Mouse (Mus musculus) liver, embryonic 14.5 days (tissue): ENCODE data around the gene Slit1.

Source experiments
- CTCF ChIP-seq: IDR thresholded peaks from 2 replicates; pipeline ENCODE4 v1.5.1; 2016; ENCODE audit warnings: antibody characterized with exemption, low read depth, control low read depth
- EP300 ChIP-seq: IDR thresholded peaks from 2 replicates; pipeline ENCODE4 v1.6.1; 2016; ENCODE audit warnings: antibody characterized with exemption, low read depth

DNA sequence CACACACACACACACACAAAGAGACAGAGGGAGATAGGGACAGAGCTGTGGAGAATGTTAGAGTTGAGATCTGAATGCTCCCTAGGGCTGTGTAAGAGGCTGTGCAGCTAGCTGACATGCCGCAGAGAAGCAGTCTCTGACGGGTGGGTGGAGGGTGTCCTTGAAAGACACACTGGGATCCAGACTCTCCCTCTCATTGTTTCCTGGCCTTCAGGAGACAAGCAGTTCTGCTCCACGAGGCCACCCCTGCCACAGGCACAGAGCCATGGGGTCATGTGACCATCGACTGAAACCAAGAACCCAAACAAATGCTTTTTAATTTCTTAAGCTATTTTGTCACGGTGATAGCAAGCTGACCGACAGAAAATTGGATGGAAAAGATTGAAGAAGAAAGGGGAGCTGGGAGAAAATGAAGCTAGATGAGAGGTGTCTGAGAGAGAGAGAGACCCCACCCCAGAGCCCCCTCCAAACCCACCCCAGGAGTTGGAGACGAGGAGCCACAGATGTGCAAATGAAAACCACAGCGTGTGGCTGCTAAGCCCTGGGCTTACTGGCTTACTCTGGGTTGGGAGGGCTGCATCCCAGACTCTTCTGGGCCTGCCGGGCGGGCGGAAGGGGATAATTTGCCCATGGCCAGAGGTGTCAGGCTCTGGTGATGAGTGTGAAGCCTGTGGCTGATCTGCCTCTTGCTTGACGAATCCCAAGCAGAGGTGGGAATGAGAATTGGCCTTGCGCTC lies 79.8 kb downstream of the Slit1 start:
- TF ChIP-seq CTCF (no peak), EP300 (no peak)
